Mouse (Mus musculus) thymus, adult 2 months (tissue): Measurements from ENCODE around the gene Mast3. TPM values are rescaled to one million over a fixed set of nuclear protein-coding genes. Genes with fewer than 3 reads are reported as not detected.

ENCODE experiments used
- DNase-seq: peaks from one replicate; pipeline ENCODE4 v3.0.0; 2021
- H3K27ac ChIP-seq: fragments of 200-500 bp; 2 replicates; pipeline ENCODE4 v1.5.1; 2012; ENCODE audit warnings: low read length, control low read depth; ENCODE audit not compliant: control insufficient read depth, insufficient read depth
- H3K27me3 ChIP-seq: fragments of 200-500 bp; 2 replicates; pipeline ENCODE4 v1.6.1; 2012; ENCODE audit warnings: mild to moderate bottlenecking, low read length, moderate library complexity, mixed read lengths; ENCODE audit not compliant: control insufficient read depth, insufficient read depth
- H3K36me3 ChIP-seq: fragments of 200-500 bp; 2 replicates; pipeline ENCODE4 v1.6.1; 2012; ENCODE audit warnings: mild to moderate bottlenecking, low read length, moderate library complexity; ENCODE audit not compliant: control insufficient read depth, insufficient read depth
- H3K4me1 ChIP-seq: fragments of 200-500 bp; replicated peaks from 2 replicates; pipeline ENCODE4 v1.6.1; 2012; ENCODE audit warnings: low read length; ENCODE audit not compliant: control insufficient read depth, insufficient read depth
- H3K4me3 ChIP-seq: fragments of 200-500 bp; 2 replicates; pipeline ENCODE4 v1.5.1; 2012; ENCODE audit warnings: mild to moderate bottlenecking, low read length, control low read depth, moderate library complexity; ENCODE audit not compliant: control insufficient read depth, insufficient read depth
- CTCF ChIP-seq: fragments of 200-500 bp; IDR thresholded peaks from 2 replicates; pipeline ENCODE4 v1.5.1; 2012; ENCODE audit warnings: mild to moderate bottlenecking, control low read depth, low read length, moderate library complexity, borderline replicate concordance; ENCODE audit not compliant: control insufficient read depth, poor library complexity, insufficient read depth; ENCODE audit errors: extremely low read depth
- POLR2A ChIP-seq: fragments of 200-500 bp; IDR thresholded peaks from 2 replicates; pipeline ENCODE4 v1.6.1; 2012; ENCODE audit warnings: mild to moderate bottlenecking, low read length, control low read depth, moderate library complexity; ENCODE audit not compliant: control insufficient read depth, poor library complexity, insufficient read depth; ENCODE audit errors: extremely low read depth
- WGBS: fragments of 180-500 bp; shearing (Covaris S2); methylation state at CpG from one replicate; pipeline ENCODE4 v1.1.7; 2018; 5-methylcytosine and 5-hydroxymethylcytosine counted together
- polyA plus RNA-seq: library from polyadenylated mRNA; depleted of rRNA; stranded (reverse); fragments of >200 nt; gene quantifications from 2 replicates; pipeline ENCODE4 v1.2.3, GENCODE M21; 2012

Gene Mast3
- polyA plus RNA-seq, 1 experiment, result 615 TPM

DNA sequence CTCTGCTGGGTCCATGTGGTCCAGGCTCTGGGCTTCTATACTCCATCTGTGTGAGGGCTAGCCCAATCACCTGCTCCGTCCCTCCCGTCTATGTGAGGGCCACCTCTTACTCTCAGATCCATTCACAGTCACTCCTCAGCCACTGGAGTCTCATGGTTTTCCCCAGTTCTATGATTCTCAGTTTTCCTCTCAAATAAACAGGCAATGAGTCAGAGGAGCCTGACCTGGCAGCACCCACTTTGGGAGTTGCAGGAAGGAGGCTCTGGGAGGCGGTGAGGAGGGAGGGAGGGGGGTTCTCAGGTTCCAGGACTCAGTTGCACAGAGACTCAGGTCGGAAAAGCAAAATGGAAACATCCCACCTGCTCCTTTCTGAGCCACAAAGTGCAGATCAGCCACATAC lies 8.0 kb upstream of the Mast3 start:
- 0 out of 2 replicates have a peak, but pooled peaks cover 3% of the 10 kb centered on the region for H3K36me3 ChIP-seq
- no peak for DNase-seq
- no peak overlapping the region for H3K27ac ChIP-seq
- H3K4me3 ChIP-seq, result no peak overlapping the region
- no peaks in the 10 kb centered on the region for H3K27me3 ChIP-seq
- peaks cover 44% of the 10 kb centered on the region for H3K4me1 ChIP-seq
- no peak for TF ChIP-seq CTCF
- TF ChIP-seq POLR2A, result no peak
- WGBS, result 90% methylated on average over 4 of the region's 4 CpGs

- peaks cover 52% of the 10 kb centered on the region for H3K4me1 ChIP-seq
- H3K27me3 ChIP-seq, result no peaks in the 10 kb centered on the region
- H3K36me3 ChIP-seq, result 0 out of 2 replicates have a peak, but pooled peaks cover 3% of the 10 kb centered on the region
- no peak for TF ChIP-seq POLR2A
- TF ChIP-seq CTCF, result no peak
- no peak overlapping the region for H3K4me3 ChIP-seq
- no peak overlapping the region for H3K27ac ChIP-seq
- DNase-seq, result no peak
- WGBS, result 73% methylated on average over 4 of the region's 4 CpGs
These were observed 7.2 kb upstream of the Mast3 start for GRCm38 (mm10) chr8:70812055-70812454.

GRCm38 (mm10) chr8:70810962-70811680 lies 6.3 kb upstream of the Mast3 start:
- H3K36me3 ChIP-seq, result 0 out of 2 replicates have a peak, but pooled peaks cover 3% of the 10 kb centered on the region
- peaks cover 61% of the 10 kb centered on the region for H3K4me1 ChIP-seq
- DNase-seq, result peak; percentile 81
- no peak overlapping the region for H3K4me3 ChIP-seq
- 50% methylated on average over 20 of the region's 20 CpGs for WGBS
- H3K27me3 ChIP-seq, result no peaks in the 10 kb centered on the region
- peak overlapping the region; percentile 30; the same call in 1 of the 2 replicates for H3K27ac ChIP-seq
- TF ChIP-seq POLR2A (no peak), CTCF (no peak)

- 50% methylated on average over 8 of the region's 8 CpGs for WGBS
- 0 out of 2 replicates have a peak, but pooled peaks cover 3% of the 10 kb centered on the region for H3K36me3 ChIP-seq
- peak overlapping the region; percentile 85 for H3K27ac ChIP-seq
- peak overlapping the region; percentile 47 for H3K4me3 ChIP-seq
- no peak for TF ChIP-seq POLR2A
- peak; percentile 81 for DNase-seq
- peaks cover 75% of the 10 kb centered on the region for H3K4me1 ChIP-seq
- no peaks in the 10 kb centered on the region for H3K27me3 ChIP-seq
These were observed 4.3 kb upstream of the Mast3 start for GRCm38 (mm10) chr8:70808955-70809701.

DNA sequence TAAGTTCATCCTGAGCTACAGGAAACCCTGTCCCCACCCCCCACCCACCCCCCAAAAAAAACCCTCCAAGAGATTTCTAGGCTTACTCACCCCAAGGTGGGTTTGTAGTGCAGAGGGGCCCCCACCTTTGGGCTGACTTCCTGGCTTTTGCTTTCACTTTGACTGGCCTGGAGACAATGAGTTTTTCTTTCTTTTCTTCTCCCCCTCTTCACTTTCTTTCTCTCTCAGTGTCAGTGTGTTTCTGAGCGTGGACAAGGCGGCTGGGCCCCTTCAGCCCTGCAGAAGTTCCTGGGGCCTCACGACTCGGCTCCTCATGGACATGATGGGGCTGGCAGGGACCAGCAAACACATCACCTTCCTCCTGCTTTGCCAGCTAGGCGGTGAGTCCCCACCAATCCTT lies 3.4 kb upstream of the Mast3 start, which contains the start of gene Il12rb1:
Il12rb1 (plus strand) TSS at position 211 of the 400 bp plus-strand sequence.
- H3K36me3 ChIP-seq, result 0 out of 2 replicates have a peak, but pooled peaks cover 3% of the 10 kb centered on the region
- no peaks in the 10 kb centered on the region for H3K27me3 ChIP-seq
- H3K4me1 ChIP-seq, result peaks cover 83% of the 10 kb centered on the region
- H3K4me3 ChIP-seq, result peak within 1 kb of the TSS; percentile 47
- DNase-seq, result peak; percentile 62
- TF ChIP-seq CTCF (no peak), POLR2A (no peak)
- WGBS, result 1% methylated on average over 5 of the region's 5 CpGs
- peak within 1 kb of the TSS; percentile 85 for H3K27ac ChIP-seq

GRCm38 (mm10) chr8:70807304-70807703 lies 2.5 kb upstream of the Mast3 start:
- 89% methylated on average over 1 of the region's 1 CpGs for WGBS
- Histone ChIP-seq H3K4me1 (peaks cover 86% of the 10 kb centered on the region), H3K36me3 (no peaks in the 10 kb centered on the region), H3K27me3 (no peaks in the 10 kb centered on the region), H3K27ac (peak overlapping the region; percentile 71), H3K4me3 (no peak overlapping the region)
- TF ChIP-seq POLR2A, result no peak
- no peak for TF ChIP-seq CTCF
- DNase-seq, result no peak

DNA sequence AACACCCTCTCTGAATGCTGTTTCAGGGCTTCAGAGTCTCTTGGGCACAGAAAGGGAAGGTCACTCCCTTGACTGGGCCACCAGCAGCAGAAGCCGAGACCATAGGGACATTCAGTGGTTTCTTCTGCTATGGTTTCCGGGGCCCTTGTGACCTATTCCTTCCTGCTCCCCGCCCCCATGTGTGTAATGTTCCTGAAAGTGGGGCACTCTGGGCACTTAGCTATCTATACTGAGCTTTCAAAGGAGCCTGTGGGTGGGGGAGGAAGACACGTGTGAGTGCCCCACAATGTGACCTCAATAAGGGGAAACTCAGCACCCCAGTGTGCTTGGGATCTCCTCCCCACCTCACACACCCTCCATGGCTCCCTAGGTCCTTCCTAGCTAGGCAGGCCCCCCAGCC lies 1.7 kb upstream of the Mast3 start:
- Histone ChIP-seq H3K27me3 (no peaks in the 10 kb centered on the region), H3K4me1 (peaks cover 86% of the 10 kb centered on the region), H3K4me3 (no peak overlapping the region), H3K36me3 (no peaks in the 10 kb centered on the region), H3K27ac (peak overlapping the region; percentile 71)
- no peak for TF ChIP-seq POLR2A
- no peak for TF ChIP-seq CTCF
- peak; percentile 86 for DNase-seq
- WGBS, result 11% methylated on average over 4 of the region's 4 CpGs
